Mouse (Mus musculus) layer of hippocampus, adult 8-10 months (tissue): ENCODE measurements around the gene Syt14. TPM values are rescaled to one million over a fixed set of nuclear protein-coding genes. Genes with fewer than 3 reads are reported as not detected.

Experiments used
- DNase-seq, 2 experiments: peaks; one replicate each; pipeline ENCODE4 v3.0.0; 2022; ENCODE audit warnings: low spot score in 2 of 2
- total RNA-seq, 4 experiments: library from RNA; stranded (reverse); gene quantifications; 2 replicates each; pipeline ENCODE4 v1.2.4; 2022

Syt14 gene
- total RNA-seq, 4 experiments from 2014 or later, result 22.7 to 36.4 (median 31.8) TPM

DNA sequence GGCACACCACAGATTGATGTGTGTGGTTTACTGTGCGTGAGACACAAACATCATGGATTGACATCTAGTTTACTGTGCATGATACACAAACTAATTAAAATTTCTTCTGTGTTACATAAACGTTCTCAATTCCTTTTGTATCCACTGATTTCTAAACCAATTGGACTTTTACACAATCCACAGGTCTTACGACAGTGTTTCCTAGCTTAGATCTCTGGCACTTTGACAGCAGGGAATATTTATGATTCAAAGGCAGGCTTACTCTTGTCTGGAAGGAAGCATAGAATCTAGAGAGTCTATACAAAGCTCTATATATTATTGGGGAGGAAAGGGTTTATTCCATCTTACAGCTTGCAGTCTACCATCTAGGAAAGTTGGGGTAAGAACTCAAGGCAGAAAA, 171.1 kb downstream of the Syt14 start:
- no peak for DNase-seq

DNA sequence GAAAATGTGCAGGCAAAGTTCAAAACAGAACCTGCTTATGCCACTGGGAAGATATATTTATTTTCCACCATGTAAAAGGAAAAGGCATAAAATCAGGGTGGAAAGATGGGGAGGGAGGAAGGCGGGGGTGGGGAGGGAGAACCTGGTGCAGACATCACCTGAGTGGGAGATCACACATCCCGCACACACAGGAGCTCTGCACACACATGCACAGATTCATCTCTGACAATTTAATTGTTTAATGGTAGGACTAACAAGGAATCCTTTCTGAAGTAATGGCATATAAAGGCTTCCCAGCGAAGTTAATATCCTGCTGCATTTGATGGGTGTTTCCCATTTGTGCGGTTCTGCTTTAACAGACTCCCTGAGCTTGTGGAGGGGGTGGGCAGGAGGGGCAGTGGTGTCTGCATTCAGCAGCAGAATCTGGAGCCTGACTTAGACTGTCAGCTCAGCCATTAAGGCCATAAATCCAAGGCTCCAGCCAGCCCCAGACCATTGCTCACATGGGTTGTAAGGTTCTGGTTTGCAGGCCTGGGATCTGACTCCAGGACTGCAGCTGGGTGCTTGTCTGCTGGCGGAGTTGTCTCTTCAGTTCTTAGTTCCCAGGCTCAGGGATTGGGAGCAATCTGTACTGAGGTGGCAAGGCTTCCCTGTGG, 174.1 kb downstream of the Syt14 start:
- no peak for DNase-seq

DNA sequence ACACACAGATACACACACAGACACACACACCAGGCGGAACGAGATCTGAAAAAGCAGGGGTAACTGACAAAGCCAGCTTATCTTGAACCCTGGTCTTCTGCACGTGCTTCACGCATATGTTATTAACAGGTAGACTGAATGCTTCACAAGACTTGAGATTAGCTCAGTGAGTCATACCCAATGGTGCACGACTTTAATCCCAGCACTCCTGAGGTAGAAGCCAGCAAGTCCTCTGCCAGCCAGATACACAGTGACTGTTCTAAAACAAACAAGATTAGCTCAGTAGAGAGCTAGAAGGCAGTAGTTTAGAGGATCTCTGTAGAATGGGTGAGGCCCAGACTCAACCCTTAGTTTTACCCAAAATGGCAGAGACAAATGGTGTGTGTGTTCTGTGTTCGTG, 175.3 kb downstream of the Syt14 start:
- no peak for DNase-seq

DNA sequence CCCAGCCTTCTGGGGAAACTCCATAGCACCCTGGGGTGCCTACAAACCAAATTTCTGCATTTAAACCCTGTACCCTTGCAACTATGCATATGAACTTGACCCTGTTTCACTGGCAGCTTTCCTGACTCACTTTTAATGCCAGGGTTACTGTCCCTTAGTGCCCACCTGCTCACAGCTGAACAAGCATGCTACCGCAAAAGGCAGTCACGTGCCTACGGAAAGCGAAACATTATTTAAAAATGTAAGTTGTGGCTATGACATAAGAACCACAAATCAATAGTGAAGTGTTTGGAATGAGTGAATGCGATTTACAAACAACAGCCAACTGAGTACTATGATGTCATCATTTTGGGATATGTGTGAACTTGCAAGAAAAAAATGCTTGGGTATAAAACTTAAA, 178.0 kb downstream of the Syt14 start:
- no peak for DNase-seq

DNA sequence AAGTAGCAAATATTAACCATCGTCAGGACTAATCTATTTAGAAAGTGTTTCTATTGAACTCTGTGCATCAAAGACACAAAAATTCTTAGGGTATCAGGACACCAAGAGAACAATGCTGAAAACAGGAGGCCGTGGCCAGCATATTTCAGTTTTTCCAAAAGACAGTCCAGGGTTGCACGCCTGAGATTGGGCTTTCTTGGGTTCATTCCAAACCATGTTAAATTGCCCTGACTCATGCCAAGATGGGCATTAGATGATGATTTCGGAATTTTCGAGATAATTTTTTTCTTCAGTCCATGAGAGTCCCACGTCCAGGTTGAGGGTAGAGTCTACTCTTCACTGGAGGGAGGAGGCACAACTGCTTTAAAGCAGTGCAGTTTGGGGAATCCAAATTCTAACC, 178.6 kb downstream of the Syt14 start:
- DNase-seq, result no peak

DNA sequence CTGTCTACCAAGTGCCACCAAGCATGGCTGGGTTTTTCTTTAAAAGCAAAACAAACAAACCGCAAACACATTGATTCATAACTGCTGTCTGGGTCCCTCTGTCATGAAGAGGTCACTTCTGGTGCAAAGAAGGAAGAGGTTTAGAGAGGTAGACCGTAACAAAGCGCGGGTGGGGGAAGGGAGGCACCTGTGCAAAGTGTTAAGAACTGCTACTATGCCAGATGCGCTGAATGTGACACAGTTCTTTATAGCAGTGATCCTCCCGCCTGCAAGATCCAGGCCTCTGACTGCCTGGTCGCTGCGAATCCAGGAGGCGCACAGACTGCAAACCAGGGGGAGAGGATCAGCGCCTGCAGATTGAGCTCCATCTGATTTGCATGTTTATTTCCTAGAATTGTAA, 179.2 kb downstream of the Syt14 start:
- no peak for DNase-seq

DNA sequence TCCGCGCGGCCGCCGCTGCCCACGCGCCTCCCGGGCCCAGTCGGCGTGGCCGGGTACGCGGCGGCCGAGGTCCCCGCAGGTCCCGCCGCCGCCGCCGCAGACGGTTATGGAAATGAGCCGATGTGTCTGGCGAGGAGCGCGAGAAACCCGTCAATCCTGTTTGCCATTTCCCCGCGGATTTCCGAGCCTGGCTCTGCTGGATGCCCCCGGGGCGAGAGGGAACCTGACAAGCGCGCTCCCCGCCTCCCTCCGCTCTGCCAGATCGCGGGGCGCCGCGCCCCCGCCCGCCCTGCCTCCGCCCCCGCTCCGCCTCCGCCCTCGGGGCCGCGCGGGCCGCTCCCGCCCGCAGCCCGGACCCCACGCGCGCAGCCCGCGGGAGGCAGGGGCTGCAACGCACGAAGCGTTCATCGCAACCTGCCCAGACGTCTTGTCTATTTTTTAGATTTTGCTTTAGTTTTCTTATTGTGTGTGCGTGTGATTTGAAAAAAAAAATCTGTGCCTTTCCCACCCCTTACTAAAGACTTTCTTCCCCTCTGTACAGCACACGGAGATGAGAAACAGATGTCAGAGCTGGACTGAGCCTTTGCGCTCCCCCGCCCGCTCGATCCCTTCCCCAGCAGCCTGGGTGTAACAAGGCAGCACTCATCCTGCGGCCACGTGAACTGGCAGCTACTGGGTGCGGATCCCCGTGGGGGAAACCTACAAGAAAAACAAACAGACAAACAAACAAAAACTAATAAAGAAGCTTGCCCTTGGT, 179.9 kb downstream of the Syt14 start, which contains the start of gene Sertad4:
TSS of gene Sertad4 (minus strand) at position 283 of the 757 bp plus-strand sequence.
- no peak for DNase-seq

DNA sequence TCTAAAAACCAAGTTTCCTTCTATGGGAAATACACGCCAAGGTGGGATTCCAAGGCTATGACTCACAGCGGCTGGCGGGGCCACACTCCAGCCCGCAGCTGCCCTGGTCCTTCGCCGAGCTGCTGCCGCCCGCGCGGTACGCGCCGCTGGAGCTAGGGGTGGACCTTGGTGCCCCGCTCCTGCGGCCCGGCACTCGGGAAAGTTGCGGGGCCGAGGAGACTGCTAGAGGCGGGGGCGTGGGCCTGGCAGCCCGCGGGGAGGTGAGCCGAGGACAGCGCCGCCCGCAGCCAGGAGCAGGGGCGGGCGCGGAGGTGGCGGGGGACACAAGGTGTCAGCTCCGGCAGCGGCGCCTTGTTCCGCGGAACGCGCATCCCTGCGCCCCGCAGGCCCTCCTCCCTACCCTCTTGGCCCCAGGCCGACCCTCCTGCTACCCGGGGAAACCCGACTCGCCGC, 180.7 kb downstream of the Syt14 start:
- DNase-seq, result no peak

DNA sequence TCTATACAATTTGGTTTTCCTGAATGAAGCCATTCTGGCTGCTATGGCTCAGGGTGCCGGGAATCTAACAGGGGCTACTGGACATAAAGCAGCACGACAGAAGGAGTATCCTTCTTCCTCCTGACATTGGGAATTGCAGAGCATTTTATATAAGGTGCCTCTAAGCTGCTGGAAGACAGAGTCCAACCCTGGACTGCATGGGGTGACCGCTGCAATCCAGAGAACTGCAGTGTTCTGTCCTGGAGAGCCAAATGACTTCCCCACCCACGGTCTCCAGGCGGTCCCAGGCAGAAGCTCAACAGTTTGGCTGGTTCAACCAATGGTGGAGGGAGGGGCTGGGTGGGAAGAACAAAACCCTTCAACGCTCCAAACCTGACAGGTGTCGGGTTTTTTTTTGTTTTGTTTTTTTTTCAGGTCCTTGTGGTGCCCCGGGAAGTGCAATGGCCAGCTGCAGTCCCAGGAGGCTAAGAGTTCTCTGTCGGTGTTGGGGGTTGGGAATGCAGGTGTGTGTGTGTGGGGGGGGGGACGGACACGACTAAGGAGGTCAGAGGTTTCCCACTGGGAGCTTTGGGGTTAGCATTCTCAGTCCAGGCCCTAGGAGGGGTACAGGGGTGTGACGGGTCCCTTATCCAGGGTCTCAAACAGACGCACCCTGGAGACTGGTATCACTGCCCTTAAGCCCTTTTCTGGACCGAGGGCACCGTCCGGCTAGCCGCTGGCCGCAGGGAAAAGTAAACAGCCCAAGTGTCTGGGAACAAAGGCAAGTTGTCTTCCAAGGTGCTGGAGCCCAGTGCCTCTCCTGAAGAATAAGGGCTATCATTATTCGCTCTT, 181.4 kb downstream of the Syt14 start:
- DNase-seq, result no peak

DNA sequence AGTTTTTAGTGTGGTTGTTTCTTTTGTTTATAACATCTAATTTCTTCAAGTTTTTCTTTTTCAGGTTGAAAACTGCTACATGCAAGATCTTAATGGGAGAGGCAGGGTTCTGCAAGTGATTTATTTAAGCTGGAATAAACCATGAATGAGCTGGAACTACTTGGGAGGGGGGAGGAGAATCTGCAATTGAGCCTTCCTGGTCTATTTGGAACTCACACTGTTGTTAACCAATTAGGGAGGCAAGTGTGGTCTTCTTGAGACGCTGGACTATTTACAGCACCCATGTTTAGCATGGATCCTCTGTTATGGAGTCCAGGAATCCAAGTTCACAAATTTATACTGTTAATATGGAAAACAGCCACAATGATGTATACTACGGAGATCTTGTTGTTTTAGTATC, 182.1 kb downstream of the Syt14 start:
- no peak for DNase-seq

DNA sequence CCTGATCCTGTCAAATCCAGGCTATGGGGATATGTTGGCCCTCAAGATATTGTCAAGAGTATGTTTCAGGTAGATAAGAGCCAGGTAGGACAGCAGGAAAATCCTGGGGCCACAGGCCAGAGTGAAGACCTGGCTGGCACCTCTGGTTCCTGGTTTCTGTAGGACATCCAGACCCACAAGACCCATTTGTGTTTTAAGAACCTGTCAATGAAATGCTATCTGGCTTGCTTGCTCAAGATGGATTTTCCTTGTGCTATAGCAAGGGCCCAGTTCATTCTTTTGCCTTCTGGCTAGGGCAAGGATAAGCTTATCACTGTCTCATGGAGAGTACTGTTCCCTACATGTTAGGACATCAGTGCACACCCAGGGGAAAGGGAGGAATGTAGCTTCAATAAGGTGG, 183.5 kb downstream of the Syt14 start:
- DNase-seq, result no peak

DNA sequence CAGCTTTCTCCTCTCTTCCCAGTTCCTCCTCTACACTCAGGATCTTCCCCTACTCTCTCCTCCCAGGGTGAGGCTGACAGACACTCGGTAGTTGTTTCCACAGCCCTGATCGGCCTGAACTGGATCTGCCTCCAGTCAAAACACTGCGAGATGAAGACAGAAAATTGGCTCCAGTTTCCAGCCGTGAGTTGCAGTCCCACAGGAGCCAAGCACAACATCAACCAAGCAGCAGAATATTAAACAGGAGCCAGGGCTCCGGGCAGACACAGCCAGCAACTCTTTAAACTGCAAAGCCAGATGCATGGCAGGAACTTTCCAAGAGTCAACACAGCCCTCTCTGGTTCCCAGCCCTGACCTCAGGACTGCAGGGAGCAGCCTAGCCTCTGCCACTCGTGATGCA, 183.9 kb downstream of the Syt14 start:
- DNase-seq, result no peak

DNA sequence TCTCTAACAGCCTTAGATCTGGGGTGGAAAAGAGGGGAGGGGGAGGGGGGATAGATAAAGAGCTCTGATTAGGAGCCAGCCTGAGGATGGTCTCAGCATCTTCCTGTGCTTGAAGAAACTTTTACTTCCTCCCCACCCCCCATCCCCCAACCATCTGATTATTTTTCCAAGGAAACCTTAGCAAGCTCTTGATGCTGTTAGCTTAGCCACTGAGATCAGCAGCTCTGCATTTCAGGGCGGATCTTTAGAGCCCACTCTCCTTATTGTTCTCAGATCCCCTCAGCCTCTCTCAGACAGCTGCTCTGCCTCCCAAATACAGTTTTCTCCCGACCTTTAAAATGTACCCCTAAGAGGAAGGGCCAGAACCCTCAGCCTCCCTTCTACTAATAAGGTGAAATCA, 184.4 kb downstream of the Syt14 start:
- no peak for DNase-seq

DNA sequence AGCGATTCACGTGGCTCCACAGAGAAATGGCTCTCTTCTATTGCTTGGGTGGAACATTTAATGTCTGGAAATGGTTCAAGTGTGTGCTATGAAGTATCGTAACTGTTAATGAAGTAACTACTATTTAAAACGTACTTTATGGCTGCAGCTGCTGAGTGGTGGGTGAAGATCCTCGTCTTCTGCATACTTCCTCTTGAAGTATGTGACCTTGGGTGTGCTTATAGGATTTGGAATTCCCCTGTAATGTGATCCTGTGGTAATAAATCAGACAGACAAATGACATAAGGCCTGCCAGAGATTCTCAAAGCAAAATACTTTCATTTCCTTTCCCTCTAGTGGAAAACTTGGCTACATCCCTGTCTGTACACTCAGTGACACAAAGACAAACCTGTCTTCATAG, 186.0 kb downstream of the Syt14 start:
- no peak for DNase-seq

DNA sequence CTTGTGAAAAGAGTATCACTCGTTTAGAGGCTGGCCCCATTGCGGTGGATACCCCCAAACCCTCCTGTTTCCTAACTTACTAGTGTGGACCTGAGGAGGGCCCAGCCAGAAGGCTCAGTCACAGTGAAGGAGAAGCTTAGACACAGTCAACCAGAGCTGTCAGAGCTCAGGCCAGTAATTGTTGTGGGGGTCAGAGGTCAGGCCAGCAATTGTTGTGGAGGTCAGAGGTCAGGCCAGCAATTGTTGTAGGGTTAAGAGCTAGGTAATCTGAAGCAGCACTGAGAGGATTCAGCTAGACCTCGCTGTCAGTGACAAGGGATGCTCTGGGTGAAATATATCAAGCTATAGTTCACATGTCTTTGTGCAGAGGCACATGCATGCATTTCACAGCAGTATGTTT, 188.3 kb downstream of the Syt14 start:
- no peak for DNase-seq

Other genes with a start within 250 kb of the Syt14 start
- 10 to 100 TPM; 13.4 to 17.3 (median 14.7) TPM for gene Sertad4, start 180.0 kb downstream of the Syt14 start, total RNA-seq
- gene Diexf, start 94.5 kb upstream of the Syt14 start, total RNA-seq, result 10 to 100 TPM; 24.8 to 36.4 (median 30.2) TPM
- 1 to 10 TPM in 2 of 4 experiments, under 1 TPM in 2; 0.67 to 3.4 (median 1.00) TPM for gene Irf6, start 117.3 kb upstream of the Syt14 start, total RNA-seq
- 1 to 10 TPM; 4.7 to 5.7 (median 5.3) TPM for gene A130010J15Rik, start 132.3 kb upstream of the Syt14 start, total RNA-seq
- gene Traf3ip3, start 165.9 kb upstream of the Syt14 start, total RNA-seq, result 1 to 10 TPM; 1.2 to 8.0 (median 5.2) TPM
- gene Lamb3, start 171.9 kb upstream of the Syt14 start, total RNA-seq, result 1 to 10 TPM in 2 of 4 experiments, under 1 TPM in 2; 0.70 to 2.4 (median 1.5) TPM
- 10 to 100 TPM; 36.3 to 42.8 (median 37.7) TPM for gene Hsd11b1, start 228.3 kb upstream of the Syt14 start, total RNA-seq
- 1 to 10 TPM; 6.5 to 9.9 (median 8.2) TPM for gene G0s2, start 237.4 kb upstream of the Syt14 start, total RNA-seq